Mouse (Mus musculus) ES-Bruce4 (cell line): ENCODE data around the gene Ppp1r13l. TPM values are rescaled to one million over a fixed set of nuclear protein-coding genes. Genes with fewer than 3 reads are reported as not detected.

Experiments
- H3K27ac ChIP-seq: 2 replicates; pipeline ENCODE4 v1.5.1; 2012; ENCODE audit warnings: low read length, inconsistent platforms; ENCODE audit not compliant: insufficient read depth
- H3K27me3 ChIP-seq: 2 replicates; pipeline ENCODE4 v1.6.1; 2012; ENCODE audit warnings: mild to moderate bottlenecking, low read length, inconsistent platforms; ENCODE audit not compliant: control insufficient read depth, poor library complexity, insufficient read depth, severe bottlenecking
- H3K36me3 ChIP-seq: 2 replicates; pipeline ENCODE4 v1.6.1; 2012; ENCODE audit warnings: inconsistent platforms, mild to moderate bottlenecking, low read length, moderate library complexity; ENCODE audit not compliant: control insufficient read depth, poor library complexity, insufficient read depth, severe bottlenecking
- H3K4me1 ChIP-seq: one replicate; pipeline ENCODE4 v1.8.1; 2011; ENCODE audit warnings: low read length; ENCODE audit not compliant: control insufficient read depth, insufficient read depth
- H3K4me3 ChIP-seq: 2 replicates; pipeline ENCODE4 v1.5.1; 2011; ENCODE audit warnings: low read depth, mild to moderate bottlenecking, low read length
- H3K9ac ChIP-seq: 2 replicates; pipeline ENCODE4 v1.6.1; 2012; ENCODE audit warnings: low read depth, mild to moderate bottlenecking, inconsistent platforms; ENCODE audit not compliant: poor library complexity, severe bottlenecking
- H3K9me3 ChIP-seq: replicated peaks from 2 replicates; pipeline ENCODE4 v1.6.1; 2012; ENCODE audit warnings: mild to moderate bottlenecking, low read length, inconsistent platforms; ENCODE audit not compliant: control insufficient read depth, poor library complexity, insufficient read depth, severe bottlenecking
- CTCF ChIP-seq: IDR thresholded peaks from one replicate; pipeline ENCODE4 v1.8.1; 2011; ENCODE audit warnings: low read depth, low read length
- EP300 ChIP-seq: IDR thresholded peaks from 2 replicates; pipeline ENCODE4 v1.6.1; 2011; ENCODE audit warnings: low read depth, low read length; ENCODE audit not compliant: insufficient read depth
- POLR2A ChIP-seq: IDR thresholded peaks from one replicate; pipeline ENCODE4 v1.8.1; 2011; ENCODE audit warnings: low read length; ENCODE audit not compliant: insufficient read depth
- polyA plus RNA-seq: library from polyadenylated mRNA; stranded (reverse); fragments of >200 nt; gene quantifications from 2 replicates; pipeline ENCODE4 v1.2.4, GENCODE M21; 2011; ENCODE audit warnings: low read depth; ENCODE audit not compliant: missing spikeins, insufficient read depth, insufficient read length

Ppp1r13l gene
- polyA plus RNA-seq, 1 experiment: 21.9 TPM

GRCm38 (mm10) chr7:19368380-19368779 is 8.8 kb downstream of the Ppp1r13l start:
- no peaks in the 10 kb centered on the region for H3K36me3 ChIP-seq
- no peak for TF ChIP-seq POLR2A
- no peak for TF ChIP-seq CTCF
- no peak for TF ChIP-seq EP300
- no peak overlapping the region for H3K9ac ChIP-seq
- H3K27me3 ChIP-seq: no peaks in the 10 kb centered on the region
- H3K4me1 ChIP-seq: no peaks in the 10 kb centered on the region
- no peak overlapping the region for H3K27ac ChIP-seq
- no peak overlapping the region for H3K4me3 ChIP-seq
- no peaks in the 10 kb centered on the region for H3K9me3 ChIP-seq

GRCm38 (mm10) chr7:19369823-19370425 is 10.4 kb downstream of the Ppp1r13l start:
- Histone ChIP-seq H3K4me1 (no peaks in the 10 kb centered on the region), H3K36me3 (no peaks in the 10 kb centered on the region), H3K27me3 (no peaks in the 10 kb centered on the region), H3K9me3 (no peaks in the 10 kb centered on the region), H3K4me3 (0 out of 2 replicates have a peak overlapping the region, but pooled peaks have one; percentile 10), H3K27ac (no peak overlapping the region), H3K9ac (peak overlapping the region; percentile 43)
- TF ChIP-seq EP300: no peak
- TF ChIP-seq CTCF: peak; percentile 72

GRCm38 (mm10) chr7:19373367-19373766 is 13.8 kb downstream of the Ppp1r13l start:
- no peak overlapping the region for H3K9ac ChIP-seq
- no peak overlapping the region for H3K27ac ChIP-seq
- TF ChIP-seq POLR2A (no peak), CTCF (no peak), EP300 (no peak)
- H3K27me3 ChIP-seq: no peaks in the 10 kb centered on the region
- no peaks in the 10 kb centered on the region for H3K36me3 ChIP-seq
- H3K9me3 ChIP-seq: no peaks in the 10 kb centered on the region
- no peaks in the 10 kb centered on the region for H3K4me1 ChIP-seq
- H3K4me3 ChIP-seq: no peak overlapping the region

- TF ChIP-seq CTCF (no peak), EP300 (no peak), POLR2A (no peak)
- Histone ChIP-seq H3K27ac (no peak overlapping the region), H3K9ac (peak overlapping the region; percentile 5; the same call in 1 of the 2 replicates), H3K4me1 (no peaks in the 10 kb centered on the region), H3K9me3 (no peaks in the 10 kb centered on the region), H3K36me3 (no peaks in the 10 kb centered on the region), H3K4me3 (peak overlapping the region; percentile 25), H3K27me3 (no peaks in the 10 kb centered on the region)
Observed at GRCm38 (mm10) chr7:19375368-19375767, 15.8 kb downstream of the Ppp1r13l start.

GRCm38 (mm10) chr7:19376019-19376418 is 16.5 kb downstream of the Ppp1r13l start:
- Histone ChIP-seq H3K9me3 (no peaks in the 10 kb centered on the region), H3K9ac (no peak overlapping the region), H3K4me3 (no peak overlapping the region), H3K27me3 (no peaks in the 10 kb centered on the region), H3K27ac (no peak overlapping the region), H3K4me1 (no peaks in the 10 kb centered on the region), H3K36me3 (no peaks in the 10 kb centered on the region)
- TF ChIP-seq POLR2A (no peak), EP300 (no peak), CTCF (no peak)

- no peaks in the 10 kb centered on the region for H3K36me3 ChIP-seq
- H3K4me1 ChIP-seq: no peaks in the 10 kb centered on the region
- peak overlapping the region; percentile 12; the same call in 1 of the 2 replicates for H3K9ac ChIP-seq
- H3K4me3 ChIP-seq: peak overlapping the region; percentile 16
- peak overlapping the region; percentile 14; the same call in 1 of the 2 replicates for H3K27ac ChIP-seq
- H3K27me3 ChIP-seq: no peaks in the 10 kb centered on the region
- no peak for TF ChIP-seq CTCF
- TF ChIP-seq EP300: 0 out of 2 replicates have a peak, but pooled peaks have one; percentile 14
- no peaks in the 10 kb centered on the region for H3K9me3 ChIP-seq
Observed at GRCm38 (mm10) chr7:19378049-19378448, 18.5 kb downstream of the Ppp1r13l start.
